Mouse (Mus musculus): Measurements from ENCODE around the gene Eif4ebp2. TPM values are rescaled to one million over a fixed set of nuclear protein-coding genes. Genes with fewer than 3 reads are reported as not detected.

Eif4ebp2 gene
- polyA plus RNA-seq, 1 experiment: not detected

DNA sequence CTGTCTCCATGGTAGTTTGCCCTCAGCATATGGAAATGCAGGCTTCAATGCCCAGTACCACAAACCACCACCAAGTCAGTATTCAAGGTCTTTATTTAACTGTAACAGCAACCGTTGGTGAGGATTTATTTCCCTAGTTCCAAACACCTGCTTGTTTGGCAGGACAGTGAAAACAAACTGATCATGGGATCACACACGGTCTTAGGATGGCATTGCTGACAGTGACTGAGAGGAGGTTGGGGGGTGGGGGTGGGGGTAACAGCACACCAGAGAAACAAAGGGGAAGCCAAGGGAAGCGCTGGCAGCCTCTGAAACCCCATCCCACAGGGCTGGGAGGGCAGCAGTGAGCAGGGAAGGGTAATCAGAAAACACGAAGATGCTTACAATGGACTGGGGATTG is 24.0 kb downstream of the Eif4ebp2 start:
- Histone ChIP-seq H3K4me1 (ENCODE audit: control insufficient read depth, insufficient read depth, low read length) (peaks cover 12% of the 10 kb centered on the region), H3K27ac (ENCODE audit: insufficient read depth, low read depth, low read length) (no peak overlapping the region), H3K4me3 (ENCODE audit: insufficient read depth, low read depth, low read length) (no peak overlapping the region)
- 46% methylated on average over 4 of the region's 4 CpGs for WGBS
- TF ChIP-seq CTCF (IDR thresholded peaks at IDR 0.05; ENCODE audit: insufficient read depth, low read depth, low read length) (no peak), POLR2A (IDR thresholded peaks at IDR 0.05; ENCODE audit: insufficient read depth, low read depth, low read length) (no peak)

GRCm38 (mm10) chr10:61427951-61428350 is 24.5 kb downstream of the Eif4ebp2 start:
- WGBS: 83% methylated on average over 6 of the region's 6 CpGs

GRCm38 (mm10) chr10:61426251-61426757 is 26.2 kb downstream of the Eif4ebp2 start:
- 26% methylated on average over 2 of the region's 2 CpGs for WGBS
- Histone ChIP-seq H3K4me3 (ENCODE audit: insufficient read depth, low read depth, low read length) (no peak overlapping the region), H3K4me1 (ENCODE audit: control insufficient read depth, insufficient read depth, low read length) (peaks cover 12% of the 10 kb centered on the region), H3K27ac (ENCODE audit: insufficient read depth, low read depth, low read length) (no peak overlapping the region)
- TF ChIP-seq CTCF (IDR thresholded peaks at IDR 0.05; ENCODE audit: insufficient read depth, low read depth, low read length): no peak
- no peak for TF ChIP-seq POLR2A (IDR thresholded peaks at IDR 0.05; ENCODE audit: insufficient read depth, low read depth, low read length)

More at GRCm38 (mm10) chr10:61427951-61428350, 24.5 kb downstream of the Eif4ebp2 start:
- TF ChIP-seq CTCF (IDR thresholded peaks at IDR 0.05; ENCODE audit: insufficient read depth, low read depth, low read length) (no peak), POLR2A (IDR thresholded peaks at IDR 0.05; ENCODE audit: insufficient read depth, low read depth, low read length) (no peak)
- no peak overlapping the region for H3K4me3 ChIP-seq (ENCODE audit: insufficient read depth, low read depth, low read length)
- peaks cover 12% of the 10 kb centered on the region for H3K4me1 ChIP-seq (ENCODE audit: control insufficient read depth, insufficient read depth, low read length)
- no peak overlapping the region for H3K27ac ChIP-seq (ENCODE audit: insufficient read depth, low read depth, low read length)

DNA sequence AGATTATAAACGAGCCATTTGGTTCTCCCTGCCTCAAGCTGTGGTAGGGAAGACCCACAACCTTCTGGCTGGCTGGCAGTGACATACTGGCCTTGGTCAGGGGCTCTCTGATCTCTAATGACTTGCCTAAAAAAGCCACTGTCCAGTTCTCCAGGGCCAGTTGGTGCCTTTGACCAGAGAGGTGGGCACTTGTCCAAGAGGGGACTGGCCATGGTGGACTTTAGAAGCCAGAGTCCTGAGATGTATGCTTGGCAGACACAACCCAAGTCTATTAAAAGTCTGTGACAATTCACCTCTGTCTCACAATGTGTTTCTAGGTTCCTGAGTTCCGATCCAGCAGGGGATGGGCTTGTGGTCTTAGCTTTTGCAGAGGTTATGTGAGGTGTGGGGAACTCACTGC is 27.4 kb downstream of the Eif4ebp2 start:
- 49% methylated on average over 2 of the region's 2 CpGs for WGBS
- no peak overlapping the region for H3K27ac ChIP-seq (ENCODE audit: insufficient read depth, low read depth, low read length)
- peaks cover 12% of the 10 kb centered on the region for H3K4me1 ChIP-seq (ENCODE audit: control insufficient read depth, insufficient read depth, low read length)
- no peak overlapping the region for H3K4me3 ChIP-seq (ENCODE audit: insufficient read depth, low read depth, low read length)
- TF ChIP-seq POLR2A (IDR thresholded peaks at IDR 0.05; ENCODE audit: insufficient read depth, low read depth, low read length) (no peak), CTCF (IDR thresholded peaks at IDR 0.05; ENCODE audit: insufficient read depth, low read depth, low read length) (no peak)

DNA sequence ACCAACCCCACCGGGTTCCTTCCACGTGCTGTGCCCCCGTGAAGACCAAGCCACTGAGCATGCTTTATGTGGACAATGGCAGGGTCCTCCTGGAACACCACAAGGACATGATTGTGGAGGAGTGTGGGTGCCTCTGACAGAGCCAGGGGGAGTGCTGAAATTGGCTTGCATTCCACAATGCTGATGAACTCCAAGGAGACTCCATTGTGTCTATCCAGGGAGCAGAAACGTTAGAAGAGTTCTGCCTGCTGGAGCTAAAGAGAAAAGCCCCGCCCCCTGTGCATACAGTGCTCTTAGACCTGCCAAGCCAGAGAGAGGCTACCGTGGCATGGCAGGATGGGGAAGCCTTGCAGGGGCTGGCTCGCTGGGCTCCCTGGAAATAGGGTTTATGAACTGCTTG is 28.0 kb downstream of the Eif4ebp2 start:
- Histone ChIP-seq H3K4me1 (ENCODE audit: control insufficient read depth, insufficient read depth, low read length) (peaks cover 12% of the 10 kb centered on the region), H3K27ac (ENCODE audit: insufficient read depth, low read depth, low read length) (no peak overlapping the region), H3K4me3 (ENCODE audit: insufficient read depth, low read depth, low read length) (no peak overlapping the region)
- WGBS: 2% methylated on average over 7 of the region's 7 CpGs
- TF ChIP-seq CTCF (IDR thresholded peaks at IDR 0.05; ENCODE audit: insufficient read depth, low read depth, low read length): no peak
- TF ChIP-seq POLR2A (IDR thresholded peaks at IDR 0.05; ENCODE audit: insufficient read depth, low read depth, low read length): no peak

DNA sequence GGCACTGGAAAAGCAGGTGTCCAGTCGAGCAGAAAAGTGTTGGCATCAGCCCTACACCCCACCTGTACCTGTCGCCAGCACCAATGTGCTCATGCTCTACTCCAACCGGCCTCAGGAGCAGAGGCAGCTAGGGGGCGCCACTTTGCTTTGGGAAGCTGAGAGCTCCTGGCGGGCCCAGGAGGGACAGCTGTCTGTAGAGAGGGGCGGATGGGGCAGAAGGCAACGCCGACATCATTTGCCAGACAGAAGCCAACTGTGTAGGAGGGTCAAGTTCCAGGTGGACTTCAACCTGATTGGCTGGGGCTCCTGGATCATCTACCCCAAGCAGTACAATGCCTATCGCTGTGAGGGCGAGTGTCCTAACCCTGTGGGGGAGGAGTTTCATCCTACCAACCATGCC is 29.2 kb downstream of the Eif4ebp2 start:
- WGBS: 48% methylated on average over 10 of the region's 10 CpGs
- no peak for TF ChIP-seq CTCF (IDR thresholded peaks at IDR 0.05; ENCODE audit: insufficient read depth, low read depth, low read length)
- TF ChIP-seq POLR2A (IDR thresholded peaks at IDR 0.05; ENCODE audit: insufficient read depth, low read depth, low read length): no peak
- Histone ChIP-seq H3K27ac (ENCODE audit: insufficient read depth, low read depth, low read length) (no peak overlapping the region), H3K4me1 (ENCODE audit: control insufficient read depth, insufficient read depth, low read length) (peaks cover 16% of the 10 kb centered on the region), H3K4me3 (ENCODE audit: insufficient read depth, low read depth, low read length) (no peak overlapping the region)

GRCm38 (mm10) chr10:61422861-61423260 is 29.6 kb downstream of the Eif4ebp2 start:
- Histone ChIP-seq H3K4me3 (ENCODE audit: insufficient read depth, low read depth, low read length) (no peak overlapping the region), H3K27ac (ENCODE audit: insufficient read depth, low read depth, low read length) (no peak overlapping the region), H3K4me1 (ENCODE audit: control insufficient read depth, insufficient read depth, low read length) (peaks cover 20% of the 10 kb centered on the region)
- TF ChIP-seq POLR2A (IDR thresholded peaks at IDR 0.05; ENCODE audit: insufficient read depth, low read depth, low read length) (no peak), CTCF (IDR thresholded peaks at IDR 0.05; ENCODE audit: insufficient read depth, low read depth, low read length) (no peak)
- whole genome bisulfite sequencing: 82% methylated on average over 12 of the region's 12 CpGs

DNA sequence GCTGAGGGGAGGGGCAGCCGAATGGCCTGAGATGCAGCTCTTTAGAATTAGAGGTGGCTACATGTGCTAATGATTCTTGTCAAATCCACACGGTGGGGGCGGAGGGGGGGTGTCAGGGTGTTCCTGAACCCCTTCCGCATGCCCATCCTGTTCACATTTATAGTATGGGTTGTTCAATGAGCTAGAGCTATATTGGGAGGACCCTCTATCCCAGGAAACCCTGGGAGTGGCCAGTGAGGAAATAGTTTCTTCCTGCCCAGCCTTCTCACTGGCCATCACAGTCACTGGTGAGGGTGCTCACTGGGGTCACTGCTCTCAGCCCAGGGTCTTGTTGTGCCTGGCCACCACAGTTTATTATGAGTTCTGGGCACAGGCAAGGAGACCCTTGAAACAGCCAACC is 32.5 kb downstream of the Eif4ebp2 start:
- peaks cover 19% of the 10 kb centered on the region for H3K4me1 ChIP-seq (ENCODE audit: control insufficient read depth, insufficient read depth, low read length)
- H3K27ac ChIP-seq (ENCODE audit: insufficient read depth, low read depth, low read length): no peak overlapping the region
- WGBS: 75% methylated on average over 4 of the region's 4 CpGs

DNA sequence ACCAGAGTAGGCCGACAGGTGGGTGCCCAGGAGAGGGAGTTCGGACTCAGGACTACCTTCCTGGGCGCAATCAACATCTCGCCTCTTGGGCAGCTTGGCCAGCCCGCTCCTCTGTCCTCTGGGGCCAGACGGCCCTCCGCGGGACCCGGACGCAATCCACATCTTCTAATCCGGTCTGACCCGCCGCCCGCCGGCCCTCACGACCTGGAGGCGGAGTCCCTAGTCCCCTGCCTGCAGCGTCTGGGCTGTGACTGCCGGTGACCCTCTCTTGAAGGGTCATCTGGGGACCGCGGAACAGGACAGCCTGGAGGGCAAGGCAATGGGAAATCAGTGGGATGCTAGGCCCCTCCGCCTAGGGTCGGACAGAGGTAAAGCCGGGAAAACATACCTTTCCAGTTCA is 33.3 kb downstream of the Eif4ebp2 start:
- Histone ChIP-seq H3K4me1 (ENCODE audit: control insufficient read depth, insufficient read depth, low read length) (peaks cover 12% of the 10 kb centered on the region), H3K4me3 (ENCODE audit: insufficient read depth, low read depth, low read length) (no peak overlapping the region), H3K27ac (ENCODE audit: insufficient read depth, low read depth, low read length) (no peak overlapping the region)
- 34% methylated on average over 24 of the region's 24 CpGs for WGBS
- TF ChIP-seq POLR2A (IDR thresholded peaks at IDR 0.05; ENCODE audit: insufficient read depth, low read depth, low read length) (no peak), CTCF (IDR thresholded peaks at IDR 0.05; ENCODE audit: insufficient read depth, low read depth, low read length) (no peak)

More for the DNA sequence above, 32.5 kb downstream of the Eif4ebp2 start:
- H3K4me3 ChIP-seq (ENCODE audit: insufficient read depth, low read depth, low read length): no peak overlapping the region
- TF ChIP-seq POLR2A (IDR thresholded peaks at IDR 0.05; ENCODE audit: insufficient read depth, low read depth, low read length) (no peak), CTCF (IDR thresholded peaks at IDR 0.05; ENCODE audit: insufficient read depth, low read depth, low read length) (no peak)
